Mouse (Mus musculus) liver (tissue): ENCODE data around the gene Strbp.

Source experiments
- DNase-seq: peaks from one replicate; pipeline ENCODE4 v3.0.0-alpha.2; 2020; ENCODE audit warnings: mixed read lengths

Gene Strbp

DNA sequence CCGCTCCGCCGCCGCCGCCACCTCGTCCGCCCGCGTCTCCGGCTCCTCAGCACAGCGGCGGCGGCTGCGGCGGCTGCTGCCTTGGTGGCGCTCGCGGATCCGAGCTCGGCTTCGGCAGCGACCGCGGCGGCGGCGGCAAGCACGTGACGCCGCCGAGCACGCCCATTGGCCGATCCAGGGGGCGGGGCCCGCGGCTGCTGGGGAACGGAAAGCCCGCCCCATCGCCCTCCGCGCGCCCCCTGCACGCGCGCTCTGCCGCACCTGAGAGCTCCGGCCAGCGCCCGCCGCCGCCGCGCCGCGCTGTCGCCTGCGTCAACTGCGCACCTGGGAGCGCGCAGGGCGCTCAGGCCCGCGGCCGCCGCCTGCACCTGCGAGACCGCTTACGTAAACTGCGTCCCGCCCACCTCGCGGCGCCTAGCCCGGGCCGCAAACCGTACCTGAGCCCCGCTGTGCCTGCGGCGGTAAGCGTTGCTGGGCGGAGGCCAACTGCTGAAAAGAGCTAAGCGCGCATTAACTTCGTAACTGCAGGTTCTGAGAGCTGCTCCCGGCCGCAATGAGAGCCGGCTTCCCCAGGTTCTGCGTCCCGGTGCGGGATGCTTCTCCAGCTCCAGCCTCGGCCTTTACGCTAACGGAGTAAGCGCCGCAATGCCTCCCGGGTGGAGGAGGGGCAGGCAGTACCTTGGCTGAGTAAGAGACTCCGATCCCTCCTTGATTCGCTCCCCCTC lies at the start of gene Strbp:
Gene Strbp, minus strand, starts transcription at position 630 of the 725 bp plus-strand sequence.
- DNase-seq, result peak; percentile 96

DNA sequence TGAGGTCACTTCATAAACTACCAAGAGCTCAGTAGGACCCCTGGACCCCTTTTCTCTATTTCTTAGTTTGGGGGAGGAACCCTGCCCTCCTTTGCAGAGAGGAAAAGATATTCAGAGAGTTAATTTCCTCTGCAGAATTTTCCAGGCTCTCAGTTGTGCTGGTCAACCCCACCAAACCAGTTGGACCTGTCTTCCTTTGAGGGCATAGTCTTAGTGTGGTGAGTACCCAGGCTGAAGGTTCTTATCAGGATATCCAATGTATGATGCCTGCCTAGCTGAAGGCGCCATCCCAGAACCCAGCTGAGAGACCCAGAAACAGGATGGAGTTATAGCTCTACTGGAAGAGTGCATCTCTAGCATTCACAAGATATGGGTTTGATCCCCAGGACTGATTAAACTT lies 47.5 kb upstream of the Strbp start:
- DNase-seq, result no peak

DNA sequence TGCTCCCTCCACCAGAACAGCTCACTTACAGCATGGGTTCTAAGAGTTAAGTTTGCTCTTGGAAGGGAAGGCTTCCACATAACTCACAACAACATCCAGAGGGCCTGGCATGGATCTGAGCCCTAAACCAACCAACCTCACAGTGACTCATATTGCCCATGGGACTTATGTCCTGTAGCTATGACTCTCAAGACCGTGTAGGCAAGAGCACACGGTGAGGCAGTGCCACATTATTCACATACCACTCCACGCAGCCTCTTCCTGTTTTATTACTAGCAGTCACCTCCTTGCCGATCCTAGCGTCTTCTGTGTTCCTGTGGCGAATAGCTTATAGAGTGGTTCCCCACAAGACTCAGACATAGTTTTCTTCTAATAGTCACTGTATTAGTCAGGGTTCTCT lies 45.7 kb upstream of the Strbp start:
- no peak for DNase-seq

DNA sequence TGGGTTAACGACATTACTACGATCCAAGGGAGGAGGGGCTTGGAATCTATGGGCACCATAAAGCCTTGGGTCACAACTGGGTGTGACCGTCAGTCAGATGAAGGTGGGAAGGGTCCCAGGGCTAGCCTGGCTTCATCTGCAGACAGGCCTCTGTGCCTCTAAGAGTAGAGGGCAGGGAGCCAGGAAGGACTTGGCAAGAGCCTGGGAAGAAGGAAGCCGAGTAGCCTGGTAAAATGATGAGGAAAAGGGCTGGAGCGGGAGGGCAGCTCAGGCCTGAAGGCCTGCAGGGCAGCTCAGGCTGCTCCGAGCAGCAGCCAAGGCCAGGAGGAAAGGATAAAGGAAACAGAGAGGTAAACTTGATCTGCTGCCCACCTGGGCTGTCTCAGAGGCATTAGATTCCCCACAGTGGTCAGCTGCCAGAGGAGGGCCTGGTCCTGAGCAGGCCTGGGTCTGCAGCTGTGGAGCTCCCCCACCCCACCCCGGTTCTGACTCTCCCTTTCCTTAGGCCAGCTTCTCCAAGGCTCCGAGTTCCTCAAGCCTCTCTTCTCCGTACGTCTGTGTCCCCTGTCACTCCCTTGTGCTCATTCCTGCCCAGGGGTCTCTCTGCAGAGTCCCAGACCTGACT lies 44.9 kb upstream of the Strbp start:
- DNase-seq, result no peak

DNA sequence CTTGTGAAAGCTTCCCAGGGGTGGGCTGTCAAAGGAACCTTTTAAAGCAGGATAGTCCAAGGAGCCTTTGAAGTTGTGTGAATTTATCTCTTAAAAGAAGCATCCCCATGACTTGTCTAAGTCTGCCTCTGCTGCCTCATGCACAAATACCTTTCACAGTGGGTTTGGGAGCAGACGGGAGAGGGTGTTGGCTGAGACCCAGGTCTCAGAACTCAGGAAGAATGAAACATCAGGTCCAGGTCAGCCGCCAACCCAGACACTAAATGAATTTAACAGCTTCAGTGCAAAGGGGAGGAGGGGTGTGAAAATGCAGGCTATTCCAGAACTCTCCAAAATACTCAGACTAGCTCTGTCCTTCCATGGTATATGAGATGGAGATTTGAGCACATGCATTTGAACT lies 44.2 kb upstream of the Strbp start:
- no peak for DNase-seq

DNA sequence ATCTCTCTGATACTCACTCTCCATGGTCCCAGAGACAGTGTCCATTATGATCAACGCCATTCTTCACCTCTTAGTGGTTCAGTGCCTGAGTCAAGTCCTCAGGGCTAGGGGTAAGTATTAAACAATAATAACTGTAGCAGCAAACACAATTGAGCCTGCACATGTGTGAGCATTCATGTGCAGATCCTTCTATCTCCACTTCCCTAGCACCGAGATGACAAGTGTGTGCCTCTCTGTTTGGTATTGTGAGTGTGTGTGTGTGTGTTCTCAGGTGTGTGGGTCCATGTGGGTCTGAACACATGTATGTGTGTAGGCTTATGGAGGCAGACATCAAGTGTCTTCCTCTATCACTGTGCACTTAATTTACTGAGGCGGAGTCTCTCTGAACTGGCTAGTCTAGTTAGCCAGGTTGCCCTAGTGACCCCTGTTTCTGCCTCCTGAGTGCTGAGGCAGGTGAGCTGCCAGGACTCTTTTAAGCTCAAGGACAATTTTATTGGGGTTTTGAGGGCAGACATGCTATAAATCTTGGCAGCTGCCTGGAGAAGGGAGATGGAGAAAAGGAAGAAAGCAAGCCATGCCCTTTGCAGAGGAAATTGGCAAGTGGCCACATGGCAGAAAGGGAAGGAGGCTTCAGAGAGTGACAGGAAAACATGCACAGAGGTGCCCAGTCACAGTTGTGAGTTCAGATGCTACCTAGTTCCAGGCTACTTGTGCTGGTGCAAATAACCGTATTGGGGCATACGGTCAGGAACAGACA lies 42.8 kb upstream of the Strbp start:
- DNase-seq, result no peak

DNA sequence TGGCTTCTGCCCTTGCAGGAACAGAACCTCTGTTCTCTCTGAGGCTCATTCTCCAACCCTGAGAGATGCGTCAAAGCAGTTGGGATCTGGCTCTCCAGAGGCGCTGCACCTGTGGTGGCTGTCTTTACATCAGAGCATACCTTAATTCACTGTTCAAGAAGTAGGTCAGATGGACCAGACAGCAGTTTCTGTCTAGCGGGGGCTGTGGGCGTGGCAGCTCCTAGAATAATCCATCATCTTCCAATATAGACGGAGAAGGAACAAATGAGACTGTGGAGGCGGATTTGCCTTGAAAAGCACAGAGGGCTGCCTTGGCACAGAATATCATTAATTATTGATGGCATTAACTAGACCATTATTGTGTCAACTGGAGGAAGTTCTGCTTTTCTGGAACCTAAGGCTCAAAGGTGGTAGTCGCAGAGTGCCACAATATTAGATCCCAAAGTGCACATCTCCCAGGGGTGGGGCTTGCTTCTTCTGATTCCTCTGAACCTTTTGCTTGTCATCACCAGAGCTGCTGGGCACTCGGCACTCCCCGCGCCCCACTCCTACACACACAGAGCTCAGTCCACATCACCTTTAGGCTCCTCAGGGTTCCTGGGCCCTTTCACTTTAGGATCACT lies 41.2 kb upstream of the Strbp start:
- no peak for DNase-seq

DNA sequence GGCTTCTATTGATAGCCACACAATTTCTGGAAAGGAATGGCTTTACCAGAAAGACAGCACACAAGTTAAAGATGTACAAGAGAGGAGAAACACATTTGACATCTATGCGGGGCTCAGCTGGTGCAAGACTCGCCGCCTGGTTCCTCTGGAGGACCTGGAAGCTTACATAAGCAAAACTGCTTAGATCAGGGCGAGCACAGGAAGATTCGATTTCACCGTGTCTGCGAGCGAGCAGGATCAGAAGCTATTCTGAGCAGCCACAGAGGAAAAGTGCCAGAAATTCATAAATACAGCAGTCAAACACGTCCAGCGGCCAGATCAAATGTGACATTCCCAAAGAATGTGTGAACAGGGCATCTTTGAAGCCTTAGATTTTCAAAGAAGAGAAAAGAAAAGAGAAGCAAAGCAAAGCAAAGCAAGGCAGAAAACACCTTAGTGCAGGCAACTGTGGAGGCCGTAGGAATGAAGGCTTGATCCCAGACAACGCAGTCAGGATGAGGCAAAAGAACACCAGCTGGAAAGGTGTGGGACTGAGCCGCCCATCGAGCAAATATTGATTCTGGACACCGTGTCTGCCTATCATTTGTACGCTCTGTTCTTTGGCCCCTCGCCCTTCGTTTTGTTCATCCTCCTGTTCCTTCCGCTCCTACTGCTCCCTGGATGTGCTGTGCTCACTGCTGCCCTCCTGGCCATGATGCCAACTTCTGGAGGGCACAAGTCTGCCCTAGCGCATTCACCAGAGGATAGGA lies 38.3 kb upstream of the Strbp start:
- DNase-seq, result no peak

DNA sequence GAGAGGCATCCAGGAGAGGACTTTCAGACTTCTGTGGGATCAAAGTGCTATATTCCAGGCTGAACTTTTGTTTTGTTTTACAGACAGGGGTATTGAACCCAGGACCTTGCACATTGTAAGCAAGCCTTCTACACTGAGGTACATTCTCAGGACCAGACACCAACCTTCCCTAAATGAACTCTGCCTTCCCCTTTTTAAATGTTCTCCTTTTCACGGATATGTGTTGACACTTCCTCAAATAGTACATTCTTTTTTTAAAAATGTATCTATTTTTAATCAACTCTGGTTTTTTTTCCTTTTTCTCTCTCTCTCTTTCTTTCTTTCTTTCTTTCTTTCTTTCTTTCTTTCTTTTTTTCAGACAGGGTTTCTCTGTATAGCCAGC lies 32.1 kb upstream of the Strbp start:
- no peak for DNase-seq

DNA sequence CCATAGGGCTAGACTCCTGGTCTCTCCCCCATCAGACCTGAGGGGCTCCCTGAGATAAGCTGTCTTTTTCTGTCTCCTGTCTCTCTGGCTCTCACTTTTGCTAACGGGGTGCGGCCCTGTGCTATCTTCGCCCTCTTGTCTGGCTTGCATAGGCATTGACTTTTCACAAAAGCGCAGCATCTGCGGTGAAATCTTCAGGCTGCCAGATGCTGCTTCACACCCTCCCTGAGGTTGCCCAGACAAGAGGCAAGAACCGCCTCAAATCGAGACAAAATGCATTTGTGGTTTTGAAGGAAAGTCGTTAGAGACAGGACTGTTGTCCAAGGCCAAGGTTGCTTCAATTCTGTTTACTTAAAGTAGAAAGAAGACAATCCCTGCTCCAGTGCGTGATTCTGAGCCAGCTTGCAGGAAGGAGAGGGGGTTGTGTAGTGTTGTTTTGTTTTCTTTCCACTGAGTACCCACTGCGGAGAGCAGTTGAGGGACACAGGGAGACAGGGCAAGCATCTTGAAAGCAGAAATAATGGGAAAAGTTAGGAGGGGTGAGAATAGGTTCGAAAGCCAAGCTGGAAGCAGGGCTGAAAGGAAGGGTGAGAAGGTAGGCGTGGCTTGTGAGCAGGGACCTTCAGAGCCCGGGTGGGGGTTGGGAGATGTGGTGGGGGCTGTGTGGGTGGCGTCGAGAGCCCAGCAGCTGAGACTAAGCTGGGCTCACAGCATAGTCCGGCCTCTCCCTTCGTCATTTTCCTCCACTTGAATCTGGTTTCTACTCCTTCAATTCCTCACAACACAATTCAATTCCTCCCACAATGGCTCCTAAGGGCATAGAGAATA lies 31.5 kb upstream of the Strbp start:
- peak; percentile 45 for DNase-seq

DNA sequence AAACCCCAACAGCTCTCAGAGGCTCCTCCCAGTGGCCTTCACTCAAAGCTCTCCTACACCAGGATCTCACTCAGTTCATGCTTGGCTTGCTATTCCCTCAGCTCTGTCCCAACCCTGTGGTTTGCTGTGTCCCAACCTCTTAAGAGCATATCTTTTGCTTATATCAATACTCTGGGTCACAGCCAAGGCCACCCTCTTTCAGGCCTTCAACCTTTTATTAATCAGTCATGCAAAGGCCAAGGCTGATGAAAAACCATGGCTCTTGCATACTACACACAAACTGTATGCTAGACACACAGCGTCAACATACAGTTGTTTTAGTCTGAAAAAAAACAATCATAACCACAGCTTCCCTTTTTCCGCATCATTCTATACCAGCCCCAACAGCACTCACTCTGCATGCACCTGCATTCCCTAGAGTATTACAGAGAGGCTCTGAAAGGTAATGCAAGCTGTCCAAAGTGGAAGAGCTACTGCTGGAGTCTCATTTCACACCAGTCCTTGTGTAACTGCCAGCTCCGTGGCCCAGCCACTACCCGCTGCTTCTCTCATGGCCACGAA lies 27.7 kb upstream of the Strbp start:
- DNase-seq, result no peak

DNA sequence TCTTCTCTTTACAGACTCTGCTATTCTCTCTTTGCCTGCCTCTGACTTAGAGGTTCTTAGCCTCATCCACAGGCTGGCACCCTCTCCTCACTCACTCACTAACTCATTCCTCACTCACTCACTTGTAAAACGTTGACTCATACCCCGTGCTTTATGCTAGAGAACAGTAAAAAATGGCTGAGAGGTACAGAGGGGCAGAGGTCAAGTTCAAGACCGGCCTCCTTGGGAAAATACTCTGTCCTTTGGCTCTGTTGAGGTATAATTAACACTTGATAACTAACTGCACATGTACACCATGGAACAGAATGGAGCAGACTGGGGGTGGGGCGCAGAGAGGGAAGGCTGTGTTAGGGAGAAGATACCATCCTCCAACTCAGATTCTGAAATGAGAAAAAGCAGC lies 20.6 kb upstream of the Strbp start:
- DNase-seq, result no peak

DNA sequence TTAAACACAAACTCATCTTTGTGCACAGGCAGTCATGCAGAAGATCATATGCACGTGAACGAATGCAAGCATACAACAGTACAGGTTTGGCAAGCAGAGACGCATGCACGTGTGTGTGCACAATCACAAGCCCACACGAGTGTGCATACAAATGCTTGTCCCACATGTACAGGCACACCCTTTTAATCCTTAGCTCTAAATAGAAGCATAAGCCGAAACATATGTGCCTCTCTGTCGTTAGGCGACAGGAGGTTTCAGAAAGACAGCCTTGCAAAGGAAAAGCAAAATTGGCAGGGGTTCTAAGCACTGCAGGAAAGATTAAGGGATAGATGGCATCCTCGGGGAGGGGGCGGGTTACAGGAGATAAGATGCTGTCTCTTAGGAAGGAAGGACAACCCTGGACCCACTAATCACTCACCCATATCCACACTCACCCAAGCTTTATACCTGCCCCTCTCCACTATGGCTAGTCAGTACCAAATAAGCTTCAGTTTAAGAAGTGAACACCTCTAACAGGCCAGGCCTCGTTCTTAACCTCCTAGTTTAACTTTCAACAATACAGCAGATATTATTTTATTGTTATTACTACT lies 19.9 kb upstream of the Strbp start:
- no peak for DNase-seq

DNA sequence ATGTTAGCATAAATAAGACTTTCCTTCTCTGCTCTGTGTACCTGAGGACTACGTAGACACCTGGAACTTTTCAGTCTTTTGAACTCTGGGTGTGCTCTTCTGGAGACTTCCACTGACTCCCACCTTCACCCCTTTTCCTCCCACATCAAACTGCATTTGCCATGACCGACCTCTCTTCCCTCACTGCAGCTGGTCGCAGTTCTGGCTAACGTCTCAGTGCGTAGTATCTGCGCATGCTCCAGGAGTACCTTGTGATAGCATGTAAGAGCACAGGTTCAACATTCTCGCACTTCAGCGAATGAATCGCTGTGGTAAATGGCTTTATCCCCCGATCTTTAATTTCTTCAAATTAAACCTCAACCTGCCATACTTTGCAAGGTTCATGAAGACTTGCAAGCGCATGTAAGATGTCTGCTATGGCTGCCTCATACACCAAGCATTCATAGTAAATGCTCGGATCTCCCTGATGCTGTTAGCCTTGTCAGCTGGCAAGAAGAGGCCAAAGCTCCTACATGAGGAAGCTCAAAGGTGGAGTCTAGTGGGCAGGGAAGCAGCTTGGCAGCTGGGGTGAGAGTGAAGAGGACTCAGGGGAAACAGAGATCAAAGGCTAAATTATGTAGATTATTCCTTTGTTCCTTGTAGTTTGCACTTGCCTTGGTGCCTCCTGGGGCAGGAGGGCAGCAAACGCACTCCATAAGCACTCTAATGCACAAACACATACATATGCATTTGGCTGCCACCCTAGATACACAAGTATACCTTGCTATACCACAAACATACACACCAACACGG lies 19.2 kb upstream of the Strbp start:
- no peak for DNase-seq

DNA sequence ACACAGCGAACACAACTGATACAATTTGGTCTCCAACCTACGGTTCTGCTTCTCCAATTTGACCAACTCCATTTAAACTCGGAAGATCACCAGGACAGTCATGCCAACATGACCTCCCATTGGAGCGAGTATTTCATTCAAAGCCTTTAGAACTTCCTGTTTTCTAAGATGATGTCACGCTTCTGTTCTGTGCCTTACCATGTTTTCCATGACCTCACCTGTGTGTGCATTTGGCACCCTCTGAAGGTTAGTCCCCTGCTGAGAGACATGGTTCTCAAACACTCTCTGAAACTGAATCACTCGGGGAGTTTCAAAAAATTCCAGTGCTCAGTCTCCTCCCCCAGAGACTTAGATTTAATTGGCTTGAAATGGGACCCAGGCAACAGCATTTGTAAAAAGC lies 12.6 kb upstream of the Strbp start:
- no peak for DNase-seq

DNA sequence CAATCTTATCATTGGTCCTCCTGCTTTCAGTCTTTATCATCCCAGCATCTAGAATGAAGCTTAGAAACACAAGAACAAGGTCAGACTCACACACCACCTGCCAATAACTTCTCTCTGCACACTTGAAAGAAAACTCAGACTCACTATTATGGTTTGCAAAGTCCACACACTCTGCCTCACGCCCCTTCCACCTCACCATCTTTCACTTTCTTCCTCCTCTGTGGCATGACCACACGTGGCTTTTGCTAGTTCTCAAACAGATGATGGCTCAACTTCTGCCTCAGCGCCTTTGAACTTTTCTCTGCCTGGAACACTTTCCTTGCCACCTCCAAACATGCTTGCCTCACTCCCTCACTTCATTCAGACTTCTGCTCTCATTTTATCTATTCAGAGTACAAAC lies 11.7 kb upstream of the Strbp start:
- DNase-seq, result no peak

DNA sequence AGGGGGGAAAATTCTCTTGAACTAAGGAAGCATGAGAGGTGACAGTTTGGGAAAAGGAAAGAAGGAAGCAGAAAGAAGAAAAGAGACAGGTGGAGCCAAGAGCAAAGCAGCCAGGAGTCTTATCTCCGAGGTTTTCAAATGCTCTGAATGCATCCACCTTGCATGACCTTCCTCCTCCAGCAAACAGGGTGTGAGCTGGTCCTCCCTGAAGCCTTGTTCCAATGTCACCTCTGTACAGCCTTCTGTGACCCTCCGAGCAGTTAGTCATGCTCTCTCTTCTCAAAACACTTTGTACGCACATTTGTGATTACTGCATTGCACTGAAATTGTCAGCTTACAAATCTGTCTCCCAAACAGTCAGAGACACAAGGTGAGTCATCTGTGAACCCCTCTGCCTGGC lies 9.4 kb upstream of the Strbp start:
- DNase-seq, result no peak

DNA sequence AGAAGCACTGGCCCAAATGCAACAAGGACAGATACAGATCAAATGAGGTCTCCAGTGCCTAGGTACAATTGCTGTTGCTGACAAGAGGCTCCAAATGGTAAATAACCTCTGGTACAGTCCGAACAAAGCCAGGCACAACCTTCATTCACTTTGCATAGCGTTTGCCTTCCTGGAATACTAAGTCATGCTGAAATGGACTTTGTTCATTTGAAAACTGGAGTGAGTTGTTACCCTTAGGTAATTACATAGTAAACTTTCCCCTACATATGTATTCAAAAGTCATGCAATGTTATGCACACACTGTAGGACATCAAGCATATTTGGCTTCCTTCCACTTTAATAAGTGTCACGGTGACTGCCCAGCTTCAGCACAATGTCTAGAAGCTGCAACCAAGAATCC lies 5.2 kb upstream of the Strbp start:
- no peak for DNase-seq

DNA sequence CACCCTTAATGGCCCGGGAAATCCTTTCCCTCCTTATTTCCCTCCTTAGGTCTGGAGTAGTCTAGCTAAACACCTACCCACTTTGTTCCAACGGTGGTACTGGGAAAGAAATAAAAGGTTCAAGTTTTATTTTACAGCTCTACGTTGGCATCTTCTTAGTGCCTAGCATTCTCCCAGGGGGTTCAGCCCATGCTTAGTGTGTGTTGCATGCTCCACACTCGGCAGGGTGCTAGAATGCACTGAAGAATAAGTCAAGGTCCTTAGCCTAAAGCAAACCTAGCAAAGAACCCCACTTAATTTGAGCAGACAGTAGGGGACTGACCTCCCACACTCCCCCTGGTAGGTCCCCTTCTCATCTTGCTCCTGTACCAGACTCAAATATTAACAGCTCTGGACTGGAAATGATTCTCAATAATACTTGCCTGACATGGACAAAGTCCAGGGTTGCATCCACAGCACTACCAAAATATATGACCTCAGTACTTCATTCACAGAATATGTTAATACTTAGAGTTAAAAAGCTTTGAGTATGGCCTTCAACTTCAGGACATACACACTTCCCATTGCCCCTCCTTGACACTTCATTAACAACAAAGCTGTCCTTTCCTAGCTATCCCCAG lies 592 bp upstream of the Strbp start:
- no peak for DNase-seq
